Mouse (Mus musculus): Measurements from ENCODE around the gene Tmem174.

Tmem174 gene

GRCm38 (mm10) chr13:98632306-98632942 is 4.8 kb downstream of the Tmem174 start:
- no peak for DNase-seq

DNA sequence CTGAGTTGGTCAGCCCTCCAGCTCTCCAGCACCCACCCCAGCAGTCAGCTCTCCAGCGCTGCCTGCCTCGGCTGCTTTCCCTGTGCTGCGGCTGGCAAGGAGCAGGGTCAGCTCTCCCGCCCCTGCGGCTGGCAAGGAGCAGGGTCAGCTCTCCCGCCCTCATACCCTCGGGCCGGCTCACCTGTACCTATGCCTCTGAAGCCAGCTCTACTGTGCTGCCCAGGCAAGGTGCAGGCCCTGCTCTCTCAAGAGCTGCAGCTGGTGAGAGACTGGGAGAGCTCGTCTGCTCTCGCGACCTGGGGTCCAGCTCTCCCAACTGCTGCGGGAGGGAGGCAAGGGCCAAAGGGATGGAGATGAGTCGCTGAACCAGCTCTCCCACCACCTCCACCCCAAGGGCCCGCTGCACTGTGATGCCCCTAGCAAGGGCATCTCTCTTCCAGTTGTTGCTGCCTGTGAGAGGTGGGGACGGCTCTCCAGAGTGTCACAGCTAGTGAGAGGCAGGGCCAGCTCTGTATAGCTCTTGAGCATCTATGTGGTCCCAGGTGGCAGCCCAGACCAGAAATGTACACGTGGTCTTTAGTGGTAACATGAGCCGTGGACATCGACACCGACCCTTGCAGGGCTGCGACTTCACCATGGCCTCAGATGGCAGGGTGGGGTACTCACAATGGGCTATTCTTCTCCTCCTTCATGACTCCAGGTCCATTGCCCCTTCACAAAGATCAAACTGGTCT is 5.9 kb downstream of the Tmem174 start:
- no peak for DNase-seq

- no peak for DNase-seq
Measured at GRCm38 (mm10) chr13:98626736-98627135, 10.5 kb downstream of the Tmem174 start.

DNA sequence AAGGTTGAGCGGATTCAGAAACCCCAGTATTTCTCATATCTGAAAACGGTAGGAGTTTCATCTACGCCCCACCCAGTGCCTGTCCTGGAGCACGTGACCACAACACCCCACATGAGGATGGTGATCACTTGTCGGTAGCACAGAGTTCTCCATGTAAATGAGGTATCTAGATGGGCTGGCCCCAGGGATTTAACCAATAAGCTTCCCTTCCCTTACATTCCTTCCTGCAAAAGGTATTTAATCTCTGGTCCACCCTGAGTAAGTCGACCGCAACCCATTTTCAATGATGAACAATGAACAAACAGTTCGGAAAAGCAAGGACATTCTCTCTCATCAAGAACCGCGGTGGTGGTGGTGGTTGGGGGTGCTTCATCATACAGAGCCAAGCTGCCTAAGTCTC is 12.7 kb downstream of the Tmem174 start:
- DNase-seq = no peak

DNA sequence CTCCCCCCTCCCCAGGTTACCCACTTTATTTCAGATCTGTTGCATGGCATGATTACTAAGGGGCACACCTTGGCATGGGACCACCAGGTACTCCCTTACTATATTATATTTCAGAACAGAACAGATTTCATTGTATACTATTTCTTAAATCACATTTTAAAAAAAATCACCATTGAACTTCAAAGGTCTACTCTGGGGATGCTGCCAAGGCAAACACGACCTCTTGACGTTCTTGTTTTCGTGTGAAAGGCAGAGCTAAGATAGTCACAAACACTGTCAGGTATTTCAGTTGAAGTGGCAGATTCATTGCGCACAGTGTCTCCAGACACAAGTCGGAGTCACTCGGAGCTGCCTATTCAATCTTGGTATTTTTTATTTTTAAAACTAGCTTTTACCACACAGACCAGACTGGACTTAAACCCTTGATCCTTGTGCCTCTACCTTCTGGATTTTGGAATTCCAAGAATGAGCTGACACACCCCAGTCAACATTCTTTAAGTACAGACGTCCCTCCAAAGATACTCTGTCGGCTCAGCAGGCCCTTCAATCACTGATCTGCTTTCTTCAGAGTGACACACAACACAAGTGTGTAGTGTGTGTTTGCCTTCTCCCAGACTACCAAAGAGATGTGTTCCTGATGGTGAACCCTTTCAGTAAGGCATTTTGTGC is 14.2 kb downstream of the Tmem174 start:
- no peak for DNase-seq

- DNase-seq = no peak
Measured at GRCm38 (mm10) chr13:98617429-98618067, 19.7 kb downstream of the Tmem174 start.

GRCm38 (mm10) chr13:98607885-98608477 is 29.2 kb downstream of the Tmem174 start:
- peak; percentile 27 to 48 for DNase-seq

GRCm38 (mm10) chr13:98603799-98604198 is 33.4 kb downstream of the Tmem174 start:
- no peak for DNase-seq

DNA sequence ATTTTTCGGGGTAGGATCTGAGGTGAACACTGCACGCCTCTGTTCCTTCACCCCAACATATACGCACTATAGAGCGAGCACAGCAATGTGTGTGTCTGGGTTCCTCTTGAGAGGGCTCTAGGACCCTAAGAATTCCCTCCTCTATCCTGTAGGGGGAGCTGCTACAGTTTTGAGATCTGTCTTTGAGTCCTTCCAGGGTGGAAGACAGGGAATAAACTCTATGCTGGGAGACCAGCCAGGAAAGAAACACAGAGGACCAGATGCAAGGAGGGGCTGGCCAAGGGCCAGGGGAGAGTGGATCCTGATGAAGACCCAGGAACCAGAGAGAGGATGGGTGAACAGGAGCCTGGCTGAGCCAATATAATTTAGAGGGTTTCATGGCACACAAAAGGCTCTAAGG is 40.5 kb downstream of the Tmem174 start:
- DNase-seq = peak; percentile 25 to 46

DNA sequence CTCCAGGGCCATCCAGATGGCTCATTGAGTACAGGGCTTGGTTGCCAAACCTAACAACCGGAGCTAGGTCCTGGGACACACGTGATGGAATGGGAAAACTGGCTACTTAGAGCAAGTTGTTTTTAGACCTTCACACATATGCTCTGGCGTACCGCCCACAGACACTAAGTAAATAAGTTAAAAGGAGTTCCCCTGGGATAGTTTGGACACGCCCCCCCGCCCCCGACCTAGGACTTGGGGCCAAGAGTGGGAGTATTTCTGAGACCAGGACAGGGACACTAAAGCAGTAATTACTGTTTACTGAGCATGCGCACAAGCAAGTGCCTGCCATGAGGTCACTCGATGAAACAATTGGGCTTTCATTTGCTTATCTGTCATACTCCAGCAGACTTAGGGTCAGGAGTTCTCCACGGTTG is 42.5 kb downstream of the Tmem174 start:
- DNase-seq = no peak

- DNase-seq = no peak
Measured at GRCm38 (mm10) chr13:98593938-98594539, 43.2 kb downstream of the Tmem174 start.

- DNase-seq = no peak
Measured at GRCm38 (mm10) chr13:98591406-98591805, 45.8 kb downstream of the Tmem174 start.

- DNase-seq = no peak
Measured at GRCm38 (mm10) chr13:98590693-98591389, 46.4 kb downstream of the Tmem174 start.

- no peak for DNase-seq
Measured at GRCm38 (mm10) chr13:98589572-98589971, 47.6 kb downstream of the Tmem174 start.

- peak; percentile 90 to 91 for DNase-seq
Measured at GRCm38 (mm10) chr13:98588951-98589501, 48.2 kb downstream of the Tmem174 start.

DNA sequence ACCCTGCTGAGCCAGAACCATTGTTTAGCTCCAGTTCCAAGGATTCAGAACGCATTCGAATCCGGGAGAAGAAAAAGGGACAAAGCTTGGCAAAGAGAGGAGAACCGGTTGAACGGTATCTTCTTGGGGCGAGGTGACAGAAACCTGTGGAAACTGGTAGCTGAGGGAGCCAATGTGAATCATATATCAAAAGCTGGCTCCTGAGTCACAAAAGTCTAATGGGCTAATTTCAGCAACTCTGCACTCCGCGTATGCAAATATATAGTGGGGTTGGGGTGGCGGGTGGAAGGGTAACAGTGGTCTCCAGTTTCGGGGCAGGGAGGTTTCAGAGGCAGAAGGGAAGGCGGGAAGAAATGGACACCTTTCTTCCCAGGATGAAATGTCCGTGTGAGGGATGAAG is 48.7 kb downstream of the Tmem174 start:
- no peak for DNase-seq

- DNase-seq = no peak
Measured at GRCm38 (mm10) chr13:98587639-98588038, 49.6 kb downstream of the Tmem174 start.

DNA sequence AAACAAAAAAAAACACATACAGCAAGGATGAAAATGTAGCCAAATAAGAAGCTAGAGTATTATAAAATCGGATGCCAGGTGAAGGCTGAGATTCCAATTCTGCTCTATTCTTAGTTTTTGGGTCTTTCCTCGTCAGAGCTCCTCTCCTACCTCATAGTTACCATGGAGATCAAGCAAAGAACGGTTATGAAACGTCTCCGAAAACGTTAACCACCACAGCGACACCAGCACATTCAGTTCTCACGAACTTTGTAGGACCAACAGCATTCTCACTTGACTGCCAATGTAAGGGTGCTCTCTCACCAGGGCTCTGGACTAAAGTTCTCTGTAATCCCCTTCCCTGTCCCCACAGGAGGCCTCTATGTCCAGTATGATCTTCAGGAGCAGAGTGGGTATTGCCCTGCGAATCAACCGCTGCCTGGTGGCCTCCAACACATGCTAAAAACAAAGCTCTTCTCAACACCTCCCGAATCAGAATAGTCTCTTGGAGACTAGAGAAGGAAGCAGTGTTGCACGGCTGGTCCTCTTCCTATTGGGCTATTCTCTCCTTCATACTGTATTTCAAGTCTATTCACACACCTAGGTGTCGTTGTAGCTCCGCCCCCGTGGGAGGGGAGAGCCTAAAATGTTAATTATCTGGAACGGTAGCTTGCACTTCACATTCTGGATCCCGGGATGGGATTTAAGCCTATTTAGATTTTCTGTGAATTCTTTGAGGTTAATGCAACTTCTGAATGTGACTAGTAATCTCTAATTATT is 50.2 kb downstream of the Tmem174 start:
- no peak for DNase-seq

All from cerebellum, postnatal 14 days (tissue).